Mouse (Mus musculus) layer of hippocampus, postnatal 36 days (tissue): ENCODE data around the gene Slc9a9. TPM values are rescaled to one million over a fixed set of nuclear protein-coding genes. Genes with fewer than 3 reads are reported as not detected.
"Not testable (repeated sequence)": the region's sequence is repeated elsewhere in the genome, so short reads cannot be mapped to it uniquely, and the experiment has no call there.

Source experiments
- DNase-seq, 2 experiments: peaks; one replicate each; pipeline ENCODE4 v3.0.0; 2022
- total RNA-seq, 2 experiments: library from RNA; stranded (reverse); gene quantifications; 2 replicates each; pipeline ENCODE4 v1.2.3; 2021

Gene Slc9a9
- 10 to 100 TPM; 15.1 to 16.4 TPM for total RNA-seq

DNA sequence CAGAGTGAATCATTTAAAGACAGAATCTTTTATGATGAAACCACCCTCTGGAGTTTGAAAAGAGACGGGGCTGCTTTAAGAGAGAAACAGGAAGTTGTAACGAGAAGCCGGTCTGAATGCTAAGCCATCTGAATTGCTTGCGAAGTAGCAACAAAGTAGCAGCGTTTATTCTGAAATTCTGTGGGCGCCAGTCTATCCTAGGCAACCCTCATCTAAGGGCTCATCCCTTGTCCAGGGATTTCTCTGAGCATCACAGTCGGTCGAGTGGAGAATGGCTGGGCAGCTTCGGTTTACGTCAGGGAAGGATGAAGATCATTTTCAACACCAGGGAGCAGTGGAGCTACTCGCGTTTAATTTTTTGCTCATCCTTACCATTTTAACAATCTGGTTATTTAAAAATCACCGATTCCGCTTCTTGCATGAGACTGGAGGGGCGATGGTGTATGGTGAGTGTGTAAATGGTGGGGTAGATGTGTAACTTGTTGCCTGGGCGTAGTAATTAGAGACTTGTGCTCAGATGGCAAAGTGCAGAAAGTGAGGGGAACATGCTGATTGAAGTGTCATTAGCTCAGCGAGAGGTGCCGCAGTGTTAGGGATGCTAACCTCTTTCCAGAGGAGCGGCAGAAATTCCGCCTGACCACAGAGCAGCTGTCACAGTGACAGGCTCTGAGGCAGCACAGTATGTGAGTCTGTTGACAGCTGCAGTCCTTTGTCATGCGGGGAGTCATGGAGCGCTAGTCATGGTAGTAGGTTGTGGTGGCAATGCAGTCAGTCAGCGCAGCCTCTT is at the start of gene Slc9a9:
Gene Slc9a9 (plus strand): TSS at position 119 of the 787 bp plus-strand sequence.
- peak; percentile 55 to 58 for DNase-seq

DNA sequence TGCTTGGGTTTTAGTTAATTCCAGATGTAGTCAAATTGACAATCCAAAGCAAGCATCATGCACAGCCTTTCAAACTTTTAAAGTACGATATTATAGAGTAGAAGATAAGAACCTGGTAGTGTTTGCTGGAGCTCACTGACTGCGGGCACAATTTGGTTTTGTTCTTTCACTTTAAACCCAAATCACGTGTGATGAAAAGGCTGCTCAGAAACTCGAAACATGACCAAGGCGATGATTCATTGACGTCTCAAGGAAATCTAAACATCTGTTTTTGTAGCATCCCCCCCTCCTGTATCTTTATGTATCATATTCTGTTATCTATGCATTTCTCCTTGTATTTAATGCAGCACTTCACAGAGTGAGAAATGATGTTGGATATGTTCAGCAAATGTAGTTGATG is 49.4 kb upstream of the Slc9a9 start:
- DNase-seq = no peak

DNA sequence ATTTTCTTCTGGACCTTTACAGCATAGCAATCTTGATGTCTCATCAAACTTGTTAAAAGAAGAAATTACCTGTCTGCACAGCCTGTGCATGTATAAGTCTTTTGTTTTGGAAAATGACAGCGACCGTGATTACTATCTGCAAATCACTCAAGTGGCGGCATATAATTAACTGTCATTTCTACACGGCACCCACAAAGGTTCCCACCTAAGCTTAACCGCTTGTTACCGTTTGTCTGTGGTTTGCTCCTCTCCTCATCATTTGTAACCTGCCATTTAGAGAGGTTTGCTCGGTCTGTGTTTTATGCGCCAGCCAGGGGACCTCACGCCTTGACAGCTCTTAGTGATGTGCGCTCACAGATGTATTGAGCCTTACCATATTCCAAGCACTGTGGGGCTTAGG is 48.9 kb upstream of the Slc9a9 start:
- DNase-seq = no peak

GRCm38 (mm10) chr9:94621902-94622301 is 47.8 kb upstream of the Slc9a9 start:
- DNase-seq = no peak

DNA sequence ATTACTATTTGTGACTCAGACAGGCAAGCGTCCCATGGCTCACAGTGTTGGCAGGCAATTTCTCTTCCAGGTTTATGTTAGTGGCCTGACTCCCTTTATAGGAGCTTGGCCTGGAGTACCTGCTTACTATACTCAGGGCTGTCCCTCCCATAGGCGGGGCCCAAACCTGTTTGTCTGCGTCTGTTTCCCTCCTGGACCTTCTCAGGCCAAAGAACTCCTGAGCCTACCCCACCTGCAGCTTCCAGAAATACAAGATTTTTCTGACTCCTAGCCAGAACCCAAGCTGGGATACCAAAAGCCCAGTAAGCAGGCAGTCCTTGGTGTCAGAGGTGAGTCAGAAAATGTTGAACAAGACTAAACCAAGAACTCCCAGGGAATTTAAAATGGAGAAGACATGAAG is 43.0 kb upstream of the Slc9a9 start:
- DNase-seq = no peak

GRCm38 (mm10) chr9:94628948-94629347 is 40.8 kb upstream of the Slc9a9 start:
- DNase-seq = no peak

DNA sequence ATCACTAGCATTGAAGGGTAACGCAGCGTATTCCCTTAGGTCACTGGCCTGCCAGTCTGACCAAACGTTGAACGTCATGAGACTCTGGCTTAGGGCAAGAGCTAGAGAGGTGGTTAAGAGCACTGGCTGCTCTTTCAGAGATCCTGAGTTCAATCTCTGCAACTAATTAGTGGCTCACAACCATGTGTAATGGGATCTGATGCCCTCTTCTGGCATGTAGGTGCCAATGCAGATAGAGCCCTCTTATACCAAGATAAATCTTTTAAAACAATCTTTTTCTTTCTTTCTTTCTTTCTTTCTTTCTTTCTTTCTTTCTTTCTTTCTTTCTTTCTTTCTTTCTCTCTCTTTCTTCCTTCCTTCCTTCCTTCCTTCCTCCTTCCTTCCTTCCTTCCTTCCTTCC is 35.4 kb upstream of the Slc9a9 start:
- not testable (repeated sequence) for DNase-seq

DNA sequence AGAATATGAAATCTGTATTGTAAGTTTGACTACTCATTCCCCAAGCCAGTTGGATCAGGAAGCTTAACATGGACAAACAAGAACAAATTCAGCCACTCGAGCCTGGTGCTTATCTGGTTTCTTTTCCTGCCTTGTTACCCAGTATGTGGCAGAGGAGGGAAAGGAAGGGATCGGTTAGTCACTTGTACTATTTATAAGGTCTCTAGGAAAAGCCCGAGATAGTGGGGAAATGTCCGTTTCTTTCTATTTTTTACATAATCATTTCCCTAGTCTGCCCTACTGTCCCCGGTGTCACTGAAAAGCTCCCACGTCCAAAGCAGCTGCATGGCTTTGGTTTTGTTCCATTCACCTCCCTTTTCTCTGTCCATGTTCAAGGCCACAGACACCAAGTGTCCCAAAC is 24.1 kb upstream of the Slc9a9 start:
- DNase-seq = no peak

DNA sequence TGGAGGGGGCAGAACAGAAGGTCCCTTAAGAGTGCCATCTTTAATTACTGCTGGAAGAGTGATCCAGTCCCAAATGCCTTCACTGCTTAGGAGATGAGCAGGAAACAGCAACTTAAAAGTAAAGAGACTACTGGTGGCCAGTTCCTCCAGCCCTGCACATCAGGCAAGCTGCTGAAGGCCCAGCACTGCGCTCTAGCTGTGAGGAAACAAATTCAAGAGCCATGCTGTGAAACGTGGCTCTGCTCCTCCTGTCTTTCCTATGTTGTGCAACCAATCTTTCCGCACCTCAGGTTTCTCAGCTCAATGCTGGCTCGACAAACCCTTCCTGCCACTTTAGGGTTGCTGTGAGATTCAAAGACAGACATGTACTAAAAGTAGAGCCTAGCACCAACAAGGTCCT is 22.3 kb upstream of the Slc9a9 start:
- no peak for DNase-seq

- DNase-seq = no peak
Observed at GRCm38 (mm10) chr9:94649991-94650390, 19.7 kb upstream of the Slc9a9 start.

GRCm38 (mm10) chr9:94653198-94653597 is 16.5 kb upstream of the Slc9a9 start:
- DNase-seq = no peak

DNA sequence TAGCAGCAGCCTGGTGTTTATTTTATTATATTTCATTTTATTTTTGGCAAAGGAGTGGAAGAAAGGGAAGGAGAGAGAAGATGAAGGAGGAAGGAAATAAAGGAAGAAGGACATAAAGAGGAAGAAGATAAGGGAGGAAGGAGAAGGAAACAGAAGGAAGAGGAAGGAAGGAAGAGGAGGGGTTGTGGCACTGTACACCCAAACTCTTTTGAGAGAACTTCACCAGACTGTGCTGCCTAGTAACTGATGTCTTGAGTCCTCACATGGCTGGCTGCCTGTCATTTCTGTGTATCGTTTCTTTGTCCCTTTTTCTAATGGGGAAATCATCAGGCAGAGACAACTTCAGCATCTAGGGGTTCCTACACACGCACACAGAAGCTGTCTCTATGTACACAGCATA is 15.9 kb upstream of the Slc9a9 start:
- DNase-seq = no peak

DNA sequence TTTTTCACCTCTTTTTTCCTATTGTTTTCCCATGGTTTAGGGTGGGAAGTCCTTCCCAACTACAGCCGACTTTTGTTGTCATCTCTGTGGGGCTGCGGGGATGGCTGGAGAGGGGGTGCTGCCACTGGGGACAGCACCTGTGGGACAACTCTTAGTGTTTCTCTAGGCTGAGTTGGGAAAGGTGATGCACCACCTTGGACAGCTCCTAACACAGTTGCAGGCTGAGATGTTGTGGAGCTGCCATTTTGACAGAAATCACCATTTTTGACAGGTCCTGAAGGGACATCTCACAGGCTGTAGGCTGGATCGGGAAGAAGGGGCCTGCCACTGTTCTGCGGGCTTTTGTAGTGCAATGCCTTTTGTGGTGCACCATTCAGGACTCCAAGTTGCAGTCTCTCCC is 13.4 kb upstream of the Slc9a9 start:
- DNase-seq = no peak

GRCm38 (mm10) chr9:94659401-94660152 is 10.1 kb upstream of the Slc9a9 start:
- no peak for DNase-seq

- no peak for DNase-seq
Observed at GRCm38 (mm10) chr9:94661768-94662167, 7.9 kb upstream of the Slc9a9 start.

GRCm38 (mm10) chr9:94665248-94665647 is 4.5 kb upstream of the Slc9a9 start:
- DNase-seq = no peak

DNA sequence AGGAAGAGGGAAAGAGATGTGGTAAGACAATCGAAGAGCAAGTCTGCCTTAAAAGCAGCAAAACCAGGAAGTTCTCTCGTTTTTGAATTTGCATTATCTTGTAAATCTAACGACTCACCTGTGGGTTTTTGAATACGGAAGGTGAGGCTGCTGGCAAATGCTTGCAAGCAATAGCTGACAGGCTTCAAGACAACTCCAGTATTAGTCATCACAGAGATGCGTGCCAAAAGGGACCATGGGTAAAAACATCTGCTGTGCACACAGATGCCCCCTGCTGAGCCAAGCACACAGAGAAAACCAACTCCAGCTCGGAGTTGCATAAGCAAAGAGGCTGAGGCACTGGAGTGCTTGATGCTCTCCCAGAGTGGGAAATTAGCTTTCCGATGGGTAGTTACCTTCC is 1.1 kb upstream of the Slc9a9 start:
- DNase-seq = peak; percentile 40 to 42

- no peak for DNase-seq
Observed at GRCm38 (mm10) chr9:94670704-94671103, 995 bp downstream of the Slc9a9 start.

DNA sequence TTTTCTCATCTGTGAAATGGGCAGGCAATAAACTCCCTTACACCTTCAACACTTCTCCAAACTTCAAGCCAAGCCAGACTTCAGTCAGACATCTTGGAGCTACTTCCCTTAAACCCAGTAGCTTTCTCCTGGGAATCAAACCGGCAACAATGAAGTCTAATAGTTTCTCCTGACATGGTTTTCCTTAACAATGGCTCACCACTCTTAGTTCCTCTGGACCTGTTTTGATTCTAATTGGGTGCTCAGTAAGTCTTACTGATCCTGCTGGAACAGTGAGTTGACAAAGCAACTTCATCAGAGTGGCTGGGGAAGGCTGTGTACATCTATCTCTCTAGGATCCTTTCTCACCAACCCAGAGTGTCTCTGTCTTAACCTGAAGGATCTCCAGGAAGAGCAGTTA is 5.0 kb downstream of the Slc9a9 start:
- no peak for DNase-seq

DNA sequence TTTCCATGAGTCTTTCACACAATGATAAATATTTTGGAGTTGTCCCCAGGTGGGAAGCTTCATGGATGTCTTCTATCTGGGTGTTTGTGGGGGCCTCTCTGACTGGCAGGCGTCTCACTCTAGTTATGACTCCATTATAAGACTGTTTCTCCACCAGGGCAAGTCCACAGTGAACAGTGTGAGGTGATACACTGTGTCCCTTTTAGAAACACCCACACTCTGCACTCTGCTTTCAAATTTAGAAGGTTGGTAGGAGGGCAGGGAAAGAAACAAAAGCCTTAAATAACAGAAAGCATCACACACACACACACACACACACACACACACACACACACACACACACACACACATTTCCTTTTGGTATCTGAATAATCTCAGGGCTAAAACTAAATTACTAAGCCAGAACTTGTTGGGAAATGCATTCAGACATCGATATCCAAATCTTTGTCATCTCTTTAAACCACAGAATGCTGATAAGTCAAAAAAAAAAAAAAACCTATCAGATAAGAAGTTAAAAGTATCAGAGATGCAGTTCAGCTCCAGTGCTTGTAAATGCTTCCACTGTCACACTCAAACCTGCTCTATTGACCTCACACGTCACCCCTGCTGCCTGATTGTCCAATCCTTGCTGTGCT is 8.4 kb downstream of the Slc9a9 start:
- DNase-seq = no peak

DNA sequence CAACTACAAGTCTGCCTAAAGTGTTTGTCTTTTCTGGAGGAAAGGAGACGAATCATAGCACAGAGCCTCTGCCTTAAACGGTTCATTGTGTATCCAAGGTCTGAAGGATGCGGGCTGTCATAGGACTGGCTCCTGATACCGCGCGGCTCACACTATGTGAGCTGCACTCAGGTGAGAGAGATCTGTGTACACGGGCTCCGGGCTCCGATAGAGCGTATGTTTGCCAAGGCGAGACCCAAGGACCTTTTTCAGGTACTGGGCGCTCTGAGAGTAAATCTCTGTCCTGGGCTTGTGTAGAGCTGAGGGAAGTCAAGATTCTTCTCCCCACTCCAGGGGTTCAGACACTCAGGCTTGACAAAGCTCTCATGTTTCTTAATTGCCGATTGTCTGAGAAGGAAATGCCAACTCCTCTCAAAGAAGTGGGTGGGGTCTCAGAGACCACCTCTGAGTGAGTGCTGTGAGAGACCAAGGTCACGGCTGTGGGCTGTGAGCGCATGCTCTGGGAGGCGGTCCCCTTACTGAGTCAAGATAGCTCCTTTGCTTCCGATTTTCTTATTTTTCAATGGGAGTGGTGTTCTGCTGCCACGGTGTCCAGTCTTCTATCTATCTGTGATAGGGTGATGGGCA is 10.9 kb downstream of the Slc9a9 start:
- no peak for DNase-seq

DNA sequence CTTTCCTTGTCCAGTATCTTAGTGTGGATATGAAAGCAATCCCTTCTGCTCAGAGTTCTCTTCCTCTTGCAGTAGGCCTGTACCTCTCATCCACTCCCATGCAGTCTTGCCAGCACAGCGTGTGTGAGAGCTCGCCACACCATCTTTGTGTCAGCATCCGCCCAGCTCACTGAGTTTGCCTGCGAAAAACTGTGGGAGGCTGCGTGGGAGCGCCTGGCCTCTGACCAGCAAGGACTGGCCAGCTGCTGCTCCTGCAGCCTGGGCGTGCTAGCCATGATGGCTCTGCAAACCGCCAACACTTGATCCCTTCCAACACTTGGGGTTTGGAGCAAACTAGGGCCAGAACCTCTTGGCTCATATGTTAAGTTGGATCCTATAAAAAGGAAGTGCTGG is 11.4 kb downstream of the Slc9a9 start:
- no peak for DNase-seq

- DNase-seq = no peak
Observed at GRCm38 (mm10) chr9:94682260-94682659, 12.6 kb downstream of the Slc9a9 start.
